Mouse (Mus musculus) erythroblast, embryonic 14.5 days (primary cell): ENCODE results near the gene Coa3.

Experiments used
- GATA1 ChIP-seq: IDR thresholded peaks from 2 replicates; pipeline ENCODE4 v1.6.1; 2012; ENCODE audit warnings: low read length, inconsistent platforms, mixed read lengths
- TAL1 ChIP-seq: IDR thresholded peaks from 3 replicates; pipeline ENCODE4 v1.6.1; 2012; ENCODE audit warnings: low read length, inconsistent platforms, mixed read lengths

GRCm38 (mm10) chr11:101327311-101327710 lies 48.4 kb upstream of the Coa3 start:
- TF ChIP-seq TAL1, result no peak
- no peak for TF ChIP-seq GATA1
